Mouse (Mus musculus) adrenal gland, adult 2 months (tissue): ENCODE results near the gene Ing4. TPM values are rescaled to one million over a fixed set of nuclear protein-coding genes. Genes with fewer than 3 reads are reported as not detected.
"Not testable (repeated sequence)": the region's sequence is repeated elsewhere in the genome, so short reads cannot be mapped to it uniquely, and the experiment has no call there.

Source experiments
- DNase-seq: peaks from one replicate; pipeline ENCODE4 v3.0.0; 2021
- polyA plus RNA-seq: library from polyadenylated mRNA; depleted of rRNA; stranded (reverse); fragments of >200 nt; gene quantifications from 2 replicates; pipeline ENCODE4 v1.2.3, GENCODE M21; 2012
- total RNA-seq, 2 experiments: library from RNA; stranded (reverse); gene quantifications; 2 replicates each; pipeline ENCODE4 v1.2.3; 2021

Ing4 gene
- total and polyA plus RNA-seq, 3 experiments: 37.4 to 60.6 (median 51.0) TPM

- DNase-seq: peak; percentile 41
Measured at GRCm38 (mm10) chr6:125041047-125041446, 1.5 kb downstream of the Ing4 start.

GRCm38 (mm10) chr6:125042081-125042480, 2.5 kb downstream of the Ing4 start:
- DNase-seq: no peak

GRCm38 (mm10) chr6:125046691-125047090, 7.1 kb downstream of the Ing4 start:
- DNase-seq: peak; percentile 74

- no peak for DNase-seq
Measured at GRCm38 (mm10) chr6:125049678-125050077, 10.1 kb downstream of the Ing4 start, which contains the start of gene Acrbp. TSS of gene Acrbp (plus strand) at chr6:125049689.

GRCm38 (mm10) chr6:125051237-125051636, 11.7 kb downstream of the Ing4 start:
- DNase-seq: no peak

- DNase-seq: no peak
Measured at GRCm38 (mm10) chr6:125061493-125061892, 21.9 kb downstream of the Ing4 start.

GRCm38 (mm10) chr6:125062511-125062910, 23.0 kb downstream of the Ing4 start:
- no peak for DNase-seq

GRCm38 (mm10) chr6:125063906-125064305, 24.3 kb downstream of the Ing4 start:
- no peak for DNase-seq

- not testable (repeated sequence) for DNase-seq
Measured at GRCm38 (mm10) chr6:125065223-125065622, 25.7 kb downstream of the Ing4 start.

GRCm38 (mm10) chr6:125067571-125067995, 28.0 kb downstream of the Ing4 start, which contains the start of gene Lpar5:
TSS of gene Lpar5 (plus strand) at chr6:125067920.
- no peak for DNase-seq

- no peak for DNase-seq
Measured at GRCm38 (mm10) chr6:125071170-125071895, 31.8 kb downstream of the Ing4 start.

GRCm38 (mm10) chr6:125071896-125072279, 32.3 kb downstream of the Ing4 start:
- peak; percentile 36 for DNase-seq

- no peak for DNase-seq
Measured at GRCm38 (mm10) chr6:125073825-125074224, 34.3 kb downstream of the Ing4 start.

GRCm38 (mm10) chr6:125081394-125081793, 41.8 kb downstream of the Ing4 start:
- DNase-seq: no peak

- DNase-seq: peak; percentile 94
Measured at GRCm38 (mm10) chr6:125081797-125082560, 42.4 kb downstream of the Ing4 start.

- no peak for DNase-seq
Measured at GRCm38 (mm10) chr6:125082801-125083386, 43.3 kb downstream of the Ing4 start.

GRCm38 (mm10) chr6:125084424-125084823, 44.9 kb downstream of the Ing4 start:
- peak; percentile 69 for DNase-seq

GRCm38 (mm10) chr6:125087937-125088336, 48.4 kb downstream of the Ing4 start:
- no peak for DNase-seq

GRCm38 (mm10) chr6:125088561-125089321, 49.2 kb downstream of the Ing4 start:
- DNase-seq: peak; percentile 88

GRCm38 (mm10) chr6:125089521-125090321, 50.2 kb downstream of the Ing4 start:
- DNase-seq: peak; percentile 86
